Mouse (Mus musculus): ENCODE measurements around the gene Ms4a4a. TPM values are rescaled to one million over a fixed set of nuclear protein-coding genes. Genes with fewer than 3 reads are reported as not detected.

The Ms4a4a gene
- polyA plus RNA-seq, 1 experiment = 0.09 TPM

DNA sequence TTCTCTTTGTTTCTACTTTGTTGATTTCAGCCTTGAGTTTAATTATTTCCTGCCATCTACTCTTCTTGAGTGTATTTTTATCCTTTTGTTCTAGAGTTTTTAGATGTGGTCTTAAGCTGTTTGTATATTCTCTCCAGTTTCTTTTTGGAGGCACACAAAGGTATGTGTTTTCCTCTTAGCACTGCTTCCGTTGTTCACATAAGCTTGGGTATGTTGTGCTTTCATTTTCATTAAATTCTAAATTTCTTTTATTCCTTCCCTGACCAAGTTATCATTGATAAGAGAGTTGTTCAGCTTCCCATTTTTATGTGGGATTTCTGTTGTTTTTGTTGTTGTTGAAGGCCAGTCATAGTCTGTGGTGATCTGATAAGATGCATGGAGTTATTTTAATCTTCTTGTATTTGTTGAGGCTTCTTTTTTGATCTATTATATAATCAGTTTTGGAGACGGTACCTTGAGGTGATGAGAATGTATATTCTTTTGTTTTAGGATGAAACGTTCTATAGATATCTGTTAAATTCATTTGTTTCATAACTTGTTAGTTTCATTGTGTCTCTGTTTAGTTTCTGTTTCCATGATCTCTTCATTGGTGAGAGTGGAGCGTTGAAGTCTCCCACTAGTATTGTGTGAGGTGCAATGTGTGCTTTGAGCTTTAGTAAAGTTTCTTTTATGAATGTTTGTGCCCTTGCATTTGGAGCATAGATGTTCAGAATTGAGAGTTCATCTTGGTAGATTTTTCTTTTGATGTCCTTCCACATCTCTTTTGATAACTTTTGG, 59.9 kb downstream of the Ms4a4a start:
- TF ChIP-seq CTCF (conservative IDR thresholded peaks at IDR 0.05; ENCODE audit: insufficient read depth, insufficient read length, low read depth, low read length) = no peak
- no peak for TF ChIP-seq POLR2A (IDR thresholded peaks at IDR 0.05; ENCODE audit: low read depth, low read length)
- H3K4me3 ChIP-seq (ENCODE audit: insufficient read depth, low read depth, low read length) = no peak overlapping the region
- no peak for DNase-seq
- H3K36me3 ChIP-seq (ENCODE audit: control insufficient read depth, insufficient read depth, low read length) = no peaks in the 10 kb centered on the region
- WGBS = 87% methylated on average over 4 of the region's 4 CpGs
- no peaks in the 10 kb centered on the region for H3K27me3 ChIP-seq (replicated peaks; ENCODE audit: control insufficient read depth, insufficient read depth, low read length)
- H3K4me1 ChIP-seq (ENCODE audit: control insufficient read depth, insufficient read depth, low read length) = no peaks in the 10 kb centered on the region
- H3K27ac ChIP-seq (ENCODE audit: insufficient read depth, low read depth, low read length) = no peak overlapping the region

Other genes with a start within 250 kb of the Ms4a4a start
- 0.10 TPM in 1 of 2 replicates, not detected in the other for gene 1700017D01Rik, start 244.6 kb upstream of the Ms4a4a start, polyA plus RNA-seq (2012; rRNA removed)
- gene 1700025F22Rik, start 210.2 kb upstream of the Ms4a4a start, polyA plus RNA-seq (2012; rRNA removed) = not detected in 2 replicates
- gene Ms4a13, start 178.8 kb upstream of the Ms4a4a start, polyA plus RNA-seq (2012; rRNA removed) = not detected in 2 replicates
- gene Ms4a12, start 143.1 kb upstream of the Ms4a4a start, polyA plus RNA-seq (2012; rRNA removed) = not detected in 2 replicates
- 0.07 and 1.9 TPM in 2 replicates for gene Ms4a1, start 109.3 kb upstream of the Ms4a4a start, polyA plus RNA-seq (2012; rRNA removed)
- gene Ms4a5, start 91.7 kb upstream of the Ms4a4a start, polyA plus RNA-seq (2012; rRNA removed) = not detected in 2 replicates
- 0.08 TPM in 2 replicates for gene Ms4a14, start 61.1 kb upstream of the Ms4a4a start, polyA plus RNA-seq (2012; rRNA removed)
- 1.2 and 2.0 TPM in 2 replicates for gene Ms4a7, start 39.4 kb upstream of the Ms4a4a start, polyA plus RNA-seq (2012; rRNA removed)
- gene Ms4a4c, start 29.2 kb downstream of the Ms4a4a start, polyA plus RNA-seq (2012; rRNA removed) = 0.24 and 1.7 TPM in 2 replicates
- 1.4 and 12.3 TPM in 2 replicates for gene Ms4a4b, start 68.0 kb downstream of the Ms4a4a start, polyA plus RNA-seq (2012; rRNA removed)
- 1.7 and 3.0 TPM in 2 replicates for gene Ms4a6c, start 93.8 kb downstream of the Ms4a4a start, polyA plus RNA-seq (2012; rRNA removed)
- gene Gm8369, start 110.4 kb downstream of the Ms4a4a start, polyA plus RNA-seq (2012; rRNA removed) = 0.18 and 3.0 TPM in 2 replicates
- gene Ms4a6b, start 141.0 kb downstream of the Ms4a4a start, polyA plus RNA-seq (2012; rRNA removed) = 1.3 and 6.8 TPM in 2 replicates
- gene Ms4a4d, start 161.3 kb downstream of the Ms4a4a start, polyA plus RNA-seq (2012; rRNA removed) = 2.5 and 2.8 TPM in 2 replicates
- 0.64 and 0.94 TPM in 2 replicates for gene Ms4a6d, start 229.3 kb downstream of the Ms4a4a start, polyA plus RNA-seq (2012; rRNA removed)
- 0.23 and 0.42 TPM in 2 replicates for gene Ms4a2, start 248.2 kb downstream of the Ms4a4a start, polyA plus RNA-seq (2012; rRNA removed)

Measured in kidney, adult 2 months (tissue).